In the genomic region with DNA sequence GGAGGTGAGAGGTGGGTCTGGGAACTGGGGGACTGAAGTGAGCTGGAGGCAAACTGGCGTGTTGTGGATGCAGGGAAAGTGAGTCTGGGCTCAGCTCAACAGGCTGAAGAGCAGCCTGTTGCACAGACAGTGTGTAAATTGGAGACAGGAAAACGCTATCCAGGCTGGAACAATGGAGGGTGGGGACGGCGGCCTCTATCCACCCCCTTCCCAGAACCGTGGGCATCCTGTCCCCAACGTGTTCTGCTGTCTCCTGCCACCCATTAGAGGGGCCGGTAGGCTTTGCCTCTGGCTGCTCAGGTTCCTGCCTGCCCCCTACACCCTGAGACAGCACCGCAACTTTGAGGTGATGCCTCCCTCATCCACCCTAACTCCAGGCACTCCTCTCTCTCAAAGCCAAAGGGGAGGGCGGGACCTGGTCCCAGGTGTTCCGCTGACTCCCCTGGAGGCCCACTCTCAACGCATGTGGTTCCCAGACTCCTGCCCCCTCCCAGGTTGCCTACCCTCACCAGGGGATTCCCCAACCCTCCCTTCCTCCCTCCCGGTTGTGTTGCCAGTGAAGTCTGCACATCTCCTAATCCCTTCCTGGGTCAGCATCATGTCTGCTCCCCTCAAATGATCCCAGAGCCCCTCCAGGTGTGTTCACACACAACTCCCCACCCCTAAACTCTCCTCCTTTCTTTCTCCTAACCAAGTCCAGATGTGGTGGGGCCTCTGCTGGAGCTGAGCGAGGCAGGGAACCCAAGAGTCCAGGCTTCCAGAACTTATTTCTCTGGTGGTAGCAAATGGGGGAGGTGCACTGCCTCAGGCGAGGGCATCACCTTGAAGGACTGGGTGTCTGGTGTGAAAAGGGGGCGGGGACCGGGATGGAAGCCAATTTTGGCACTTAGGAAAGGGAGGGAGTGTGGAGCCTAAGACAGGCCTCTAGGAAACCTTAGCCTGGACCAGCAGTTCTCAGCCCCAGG, we compare ENCODE assay signal across 8 mouse cellular contexts. TPM values are rescaled to one million over a fixed set of nuclear protein-coding genes. Genes with fewer than 3 reads are reported as not detected.
A peak's percentile ranks its signal among the peaks of the same experiment; 100 is the strongest.
DNase-seq lines count a peak whose midpoint lies in the region; ATAC-seq lines count a peak whose summit lies in the region.

No protein-coding gene starts in this region.

- ATAC-seq in embryonic facial prominence, embryonic 12.5 days (ENCODE audit: insufficient number of reproducible peaks, insufficient read depth, low FRiP score, low TSS enrichment), result no peak
- ATAC-seq in limb, embryonic 11.5 days (ENCODE audit: insufficient number of reproducible peaks, low FRiP score, low TSS enrichment, low read depth), result peak; percentile 5; the same call in 1 of the 2 replicates
- ATAC-seq in midbrain, embryonic 16.5 days, result no peak

- H3K4me2 ChIP-seq in embryonic facial prominence, embryonic 12.5 days (replicated peaks), result peak overlapping the region; percentile 93
- H3K4me2 ChIP-seq in limb, embryonic 11.5 days (ENCODE audit: low read depth, severe bottlenecking), result peak overlapping the region; percentile 100
- peak overlapping the region; percentile 96 for H3K4me2 ChIP-seq in midbrain, embryonic 16.5 days (ENCODE audit: low read length)

- H3K9me3 ChIP-seq in embryonic facial prominence, embryonic 12.5 days, result no peaks in the 10 kb centered on the region
- no peaks in the 10 kb centered on the region for H3K9me3 ChIP-seq in limb, embryonic 11.5 days (ENCODE audit: control insufficient read depth, low read length)
- H3K9me3 ChIP-seq in midbrain, embryonic 16.5 days (replicated peaks; ENCODE audit: control insufficient read depth, low read length, poor library complexity, severe bottlenecking), result no peaks in the 10 kb centered on the region

- H3K4me1 ChIP-seq in embryonic facial prominence, embryonic 12.5 days, result peaks cover 42% of the 10 kb centered on the region
- H3K4me1 ChIP-seq in limb, embryonic 11.5 days (ENCODE audit: control insufficient read depth, insufficient read depth, low read length), result peaks cover 30% of the 10 kb centered on the region
- H3K4me1 ChIP-seq in midbrain, embryonic 16.5 days (ENCODE audit: control insufficient read depth, insufficient read depth, low read length), result peaks cover 28% of the 10 kb centered on the region

- peak; percentile 27 for DNase-seq in Muller cell, postnatal 12 days (ENCODE audit: inconsistent ontology term)
- DNase-seq in heart, postnatal 36 days, result peak; percentile 57 to 63
- DNase-seq in limb, embryonic 11.5 days (ENCODE audit: low spot score), result peak; percentile 71
- no peak for DNase-seq in frontal cortex, adult 2 months (ENCODE audit: extremely low spot score in 1 of 2, low spot score in 1 of 2)
- no peak for DNase-seq in cerebellum, postnatal 4 days (ENCODE audit: low spot score in 2 of 2)
- no peak for DNase-seq in cerebellum, postnatal 14 days

- peak overlapping the region; percentile 94 for H3K4me3 ChIP-seq in embryonic facial prominence, embryonic 12.5 days
- peak overlapping the region; percentile 97 for H3K4me3 ChIP-seq in limb, embryonic 11.5 days (ENCODE audit: low read depth, low read length)
- H3K4me3 ChIP-seq in midbrain, embryonic 16.5 days (ENCODE audit: low read depth, low read length), result peak overlapping the region; percentile 65

- 5% methylated on average over 16 of the region's 16 CpGs for WGBS in embryonic facial prominence, embryonic 12.5 days
- 5% methylated on average over 16 of the region's 16 CpGs for WGBS in limb, embryonic 11.5 days
- 25% methylated on average over 16 of the region's 16 CpGs for WGBS in midbrain, embryonic 16.5 days

- peak overlapping the region; percentile 97 for H3K9ac ChIP-seq in embryonic facial prominence, embryonic 12.5 days
- H3K9ac ChIP-seq in limb, embryonic 11.5 days (ENCODE audit: low read length), result peak overlapping the region; percentile 97
- H3K9ac ChIP-seq in midbrain, embryonic 16.5 days (ENCODE audit: low read depth, low read length), result peak overlapping the region; percentile 30; the same call in 1 of the 2 replicates

- H3K27me3 ChIP-seq in embryonic facial prominence, embryonic 12.5 days, result no peaks in the 10 kb centered on the region
- no peaks in the 10 kb centered on the region for H3K27me3 ChIP-seq in limb, embryonic 11.5 days (ENCODE audit: control insufficient read depth, insufficient read depth, low read length)
- peaks cover 12% of the 10 kb centered on the region for H3K27me3 ChIP-seq in midbrain, embryonic 16.5 days (ENCODE audit: control insufficient read depth, insufficient read depth, low read depth, low read length)

- peaks cover 35% of the 10 kb centered on the region for H3K36me3 ChIP-seq in embryonic facial prominence, embryonic 12.5 days
- peaks cover 21% of the 10 kb centered on the region for H3K36me3 ChIP-seq in limb, embryonic 11.5 days (ENCODE audit: control insufficient read depth, insufficient read depth, low read length)
- no peaks in the 10 kb centered on the region for H3K36me3 ChIP-seq in midbrain, embryonic 16.5 days (ENCODE audit: control insufficient read depth, insufficient read depth, low read length)

- peak overlapping the region; percentile 97 for H3K27ac ChIP-seq in embryonic facial prominence, embryonic 12.5 days
- peak overlapping the region; percentile 57 for H3K27ac ChIP-seq in limb, embryonic 11.5 days (replicated peaks; ENCODE audit: low read depth, low read length)
- no peak overlapping the region for H3K27ac ChIP-seq in midbrain, embryonic 16.5 days (ENCODE audit: low read length)

- intact Hi-C loops in heart, postnatal 36 days (cut with DNase I), result loop anchor here (5.0 kb wide), 1 partner anchor 180 kb away; a partner anchor contains a TSS

RNA-seq across cellular contexts. Expression of a gene that starts 2.4 kb away (rescaled TPM):
- 87.3 and 91.6 TPM in 2 replicates for polyA plus RNA-seq in embryonic facial prominence, embryonic 12.5 days (2016; fragmentation: Nextera tagmentation; extraction: Ambion mirVana)
- total RNA-seq in heart, postnatal 36 days (2021), result 10 to 100 TPM; 55.6 to 64.8 TPM
- polyA plus RNA-seq in limb, embryonic 11.5 days (2014; fragmentation: Nextera tagmentation; extraction: Ambion mirVana), result 71.2 and 76.7 TPM in 2 replicates
- polyA plus RNA-seq in midbrain, embryonic 16.5 days (2015; fragmentation: Nextera tagmentation; extraction: Ambion mirVana), result 4.8 and 6.0 TPM in 2 replicates
- 5.6 and 6.0 TPM in 2 replicates for polyA plus RNA-seq in frontal cortex, adult 2 months (2012; rRNA removed)

RNA-seq across cellular contexts. Expression of a gene that starts 18.9 kb away (rescaled TPM):
- 16.0 and 18.8 TPM in 2 replicates for polyA plus RNA-seq in embryonic facial prominence, embryonic 12.5 days (2016; fragmentation: Nextera tagmentation; extraction: Ambion mirVana)
- 1 to 10 TPM; 2.0 to 3.6 TPM for total RNA-seq in heart, postnatal 36 days (2021)
- polyA plus RNA-seq in limb, embryonic 11.5 days (2014; fragmentation: Nextera tagmentation; extraction: Ambion mirVana), result 4.7 and 6.4 TPM in 2 replicates
- polyA plus RNA-seq in midbrain, embryonic 16.5 days (2015; fragmentation: Nextera tagmentation; extraction: Ambion mirVana), result 26.8 and 27.3 TPM in 2 replicates
- 32.6 and 34.6 TPM in 2 replicates for polyA plus RNA-seq in frontal cortex, adult 2 months (2012; rRNA removed)

RNA-seq across cellular contexts. Expression of a gene that starts 38.1 kb away (rescaled TPM):
- polyA plus RNA-seq in embryonic facial prominence, embryonic 12.5 days (2016; fragmentation: Nextera tagmentation; extraction: Ambion mirVana), result 87.1 and 93.4 TPM in 2 replicates
- 10 to 100 TPM; 11.1 to 14.3 TPM for total RNA-seq in heart, postnatal 36 days (2021)
- 56.5 and 57.2 TPM in 2 replicates for polyA plus RNA-seq in limb, embryonic 11.5 days (2014; fragmentation: Nextera tagmentation; extraction: Ambion mirVana)
- polyA plus RNA-seq in midbrain, embryonic 16.5 days (2015; fragmentation: Nextera tagmentation; extraction: Ambion mirVana), result 13.1 TPM in 2 replicates
- polyA plus RNA-seq in frontal cortex, adult 2 months (2012; rRNA removed), result 8.5 and 9.0 TPM in 2 replicates

RNA-seq across cellular contexts. Expression of a gene that starts 44.8 kb away (rescaled TPM):
- polyA plus RNA-seq in embryonic facial prominence, embryonic 12.5 days (2016; fragmentation: Nextera tagmentation; extraction: Ambion mirVana), result 171 and 177 TPM in 2 replicates
- total RNA-seq in heart, postnatal 36 days (2021), result 10 to 100 TPM; 58.3 to 62.6 TPM
- 175 and 177 TPM in 2 replicates for polyA plus RNA-seq in limb, embryonic 11.5 days (2014; fragmentation: Nextera tagmentation; extraction: Ambion mirVana)
- polyA plus RNA-seq in midbrain, embryonic 16.5 days (2015; fragmentation: Nextera tagmentation; extraction: Ambion mirVana), result 97.2 and 103 TPM in 2 replicates
- polyA plus RNA-seq in frontal cortex, adult 2 months (2012; rRNA removed), result 268 and 278 TPM in 2 replicates

RNA-seq across cellular contexts. Expression of a gene that starts 57.9 kb away (rescaled TPM):
- 6.7 and 8.2 TPM in 2 replicates for polyA plus RNA-seq in embryonic facial prominence, embryonic 12.5 days (2016; fragmentation: Nextera tagmentation; extraction: Ambion mirVana)
- 1 to 10 TPM; 8.5 to 9.0 TPM for total RNA-seq in heart, postnatal 36 days (2021)
- 7.4 and 7.6 TPM in 2 replicates for polyA plus RNA-seq in limb, embryonic 11.5 days (2014; fragmentation: Nextera tagmentation; extraction: Ambion mirVana)
- polyA plus RNA-seq in midbrain, embryonic 16.5 days (2015; fragmentation: Nextera tagmentation; extraction: Ambion mirVana), result 18.4 and 20.9 TPM in 2 replicates
- 12.4 and 13.1 TPM in 2 replicates for polyA plus RNA-seq in frontal cortex, adult 2 months (2012; rRNA removed)

Comparison
In these comparisons a context has a peak if more than half of its experiments do, and no peak if none do; other contexts are left out.
1. DNase-seq: peak in Muller cell, postnatal 12 days (single experiment), heart, postnatal 36 days (2 of 2) and limb, embryonic 11.5 days (single experiment); none in frontal cortex, adult 2 months (0 of 2), cerebellum, postnatal 4 days (0 of 2) and cerebellum, postnatal 14 days (0 of 2).
2. H3K9ac ChIP-seq: peak in every context shown above with its lines; median percentile 97 in embryonic facial prominence, embryonic 12.5 days; 97 in limb, embryonic 11.5 days; 30 in midbrain, embryonic 16.5 days.
3. RNA of a gene that starts 2.4 kb away (polyA plus RNA-seq): 87.3 to 91.6 TPM in embryonic facial prominence, embryonic 12.5 days and 71.2 to 76.7 TPM in limb, embryonic 11.5 days; 5.6 to 6.0 TPM in frontal cortex, adult 2 months and 4.8 to 6.0 TPM in midbrain, embryonic 16.5 days; every median in the first group is over 10 times any median in the second.
4. Peak in every context shown above with its lines, with median percentiles within 50 percentile points of each other: H3K4me2 ChIP-seq and H3K4me3 ChIP-seq.